Mouse (Mus musculus): ENCODE measurements around the gene Il16.

- no peak for TF ChIP-seq MAX (IDR thresholded peaks at IDR 0.05; ENCODE audit: low read depth)
- no peak for TF ChIP-seq POLR2A (IDR thresholded peaks at IDR 0.05; ENCODE audit: insufficient read length, low read depth)
These were observed 23.0 kb downstream of the Il16 start for GRCm38 (mm10) chr7:83722485-83722884.

Data from myocyte (in vitro differentiated cells).